Mouse (Mus musculus): ENCODE measurements around the gene Cst13. TPM values are rescaled to one million over a fixed set of nuclear protein-coding genes. Genes with fewer than 3 reads are reported as not detected.
"Not testable (repeated sequence)": the region's sequence is repeated elsewhere in the genome, so short reads cannot be mapped to it uniquely, and the experiment has no call there.

Gene Cst13
- not detected in 2 replicates for polyA plus RNA-seq (2014; fragmentation: Nextera tagmentation; extraction: Ambion mirVana)

DNA sequence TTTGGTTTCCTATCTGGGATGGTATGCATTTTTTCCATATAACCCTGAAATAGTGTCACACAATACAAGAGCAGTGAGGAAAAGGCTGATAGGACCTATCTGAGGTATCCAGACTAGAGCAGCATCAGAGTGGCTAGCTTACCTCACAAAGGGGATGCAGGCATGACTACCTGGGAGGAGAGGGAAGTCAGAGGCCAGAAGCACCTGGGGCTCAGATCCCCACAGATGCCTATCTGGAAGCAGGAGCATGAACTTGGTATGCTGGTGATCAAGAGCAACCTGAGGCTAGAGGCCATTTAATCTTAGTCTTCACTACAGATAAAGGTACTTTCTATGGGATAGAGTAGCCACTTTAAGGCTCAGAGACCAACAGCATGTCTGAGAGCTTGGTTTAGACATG is at the start of gene Cst13:
Gene Cst13 (plus strand): TSS at position 173 of the 400 bp plus-strand sequence.
- H3K4me3 ChIP-seq (ENCODE audit: low read depth, low read length): no peak within 1 kb of the TSS
- no peaks in the 10 kb centered on the region for H3K36me3 ChIP-seq (ENCODE audit: control insufficient read depth, insufficient read depth, low read length)
- no peak within 1 kb of the TSS for H3K4me2 ChIP-seq (ENCODE audit: low read depth, low read length, severe bottlenecking)
- no peak for ATAC-seq (replicated peaks; ENCODE audit: low FRiP score)
- H3K27ac ChIP-seq (ENCODE audit: low read depth, low read length): no peak within 1 kb of the TSS
- no peak within 1 kb of the TSS for H3K9ac ChIP-seq (ENCODE audit: low read length)
- no peaks in the 10 kb centered on the region for H3K4me1 ChIP-seq (replicated peaks; ENCODE audit: control insufficient read depth, insufficient read depth, low read length)
- no peaks in the 10 kb centered on the region for H3K9me3 ChIP-seq (ENCODE audit: control insufficient read depth, low read length)
- no peaks in the 10 kb centered on the region for H3K27me3 ChIP-seq (ENCODE audit: control insufficient read depth, insufficient read depth, low read length)
- DNase-seq (ENCODE audit: low spot score): no peak

DNA sequence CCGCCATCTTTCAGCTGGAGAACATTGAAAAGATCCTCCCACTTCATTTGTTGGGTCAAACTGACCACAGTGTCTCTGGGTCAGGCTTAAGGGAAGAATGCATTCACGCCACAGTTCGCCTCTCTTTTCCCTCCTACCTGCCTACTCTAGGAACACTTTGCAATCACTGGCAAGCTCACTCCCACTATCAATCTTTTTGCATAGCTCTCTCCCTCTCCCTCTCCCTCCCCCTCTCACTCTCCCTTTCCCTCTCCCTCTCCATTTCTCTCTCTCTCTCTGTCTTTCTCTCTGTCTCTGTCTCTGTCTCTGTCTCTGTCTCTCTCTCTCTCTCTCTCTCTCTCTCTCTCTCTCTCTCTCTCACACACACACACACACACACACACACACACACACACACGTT is 48.5 kb upstream of the Cst13 start, which contains the start of gene Cst11:
Gene Cst11 (minus strand): TSS at position 101 of the 400 bp plus-strand sequence.
- H3K27ac ChIP-seq (ENCODE audit: low read depth, low read length); H3K4me1 ChIP-seq (replicated peaks; ENCODE audit: control insufficient read depth, insufficient read depth, low read length); H3K36me3 ChIP-seq (ENCODE audit: control insufficient read depth, insufficient read depth, low read length); H3K9ac ChIP-seq (ENCODE audit: low read length); H3K9me3 ChIP-seq (ENCODE audit: control insufficient read depth, low read length); DNase-seq (ENCODE audit: low spot score); H3K4me3 ChIP-seq (ENCODE audit: low read depth, low read length); ATAC-seq (replicated peaks; ENCODE audit: low FRiP score); H3K27me3 ChIP-seq (ENCODE audit: control insufficient read depth, insufficient read depth, low read length); H3K4me2 ChIP-seq (ENCODE audit: low read depth, low read length, severe bottlenecking): not testable (repeated sequence)
- WGBS: 88% methylated on average over 4 of the region's 4 CpGs

DNA sequence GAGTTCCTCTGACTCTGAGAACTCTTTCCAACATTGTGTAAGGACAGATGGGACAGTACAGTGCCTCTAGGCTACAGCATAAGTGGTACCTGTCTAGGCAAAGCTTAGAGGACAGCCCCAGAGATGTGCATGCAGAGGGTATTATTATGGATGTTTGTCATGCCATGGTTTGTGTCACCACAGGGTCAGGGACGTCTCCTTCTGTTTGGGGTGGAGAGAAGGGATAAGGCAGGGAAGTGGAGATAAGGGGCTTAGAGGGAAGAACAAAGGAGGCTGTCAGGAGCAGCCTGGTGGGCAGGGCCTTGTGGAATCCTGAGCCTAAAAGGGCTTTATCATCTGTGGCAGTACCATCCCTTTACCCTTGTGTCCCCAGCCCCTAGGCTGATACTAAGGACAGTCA is 38.2 kb upstream of the Cst13 start, which contains the start of gene 8030411F24Rik:
Gene 8030411F24Rik (plus strand): TSS at position 301 of the 400 bp plus-strand sequence.
- no peak for ATAC-seq (replicated peaks; ENCODE audit: low FRiP score)

DNA sequence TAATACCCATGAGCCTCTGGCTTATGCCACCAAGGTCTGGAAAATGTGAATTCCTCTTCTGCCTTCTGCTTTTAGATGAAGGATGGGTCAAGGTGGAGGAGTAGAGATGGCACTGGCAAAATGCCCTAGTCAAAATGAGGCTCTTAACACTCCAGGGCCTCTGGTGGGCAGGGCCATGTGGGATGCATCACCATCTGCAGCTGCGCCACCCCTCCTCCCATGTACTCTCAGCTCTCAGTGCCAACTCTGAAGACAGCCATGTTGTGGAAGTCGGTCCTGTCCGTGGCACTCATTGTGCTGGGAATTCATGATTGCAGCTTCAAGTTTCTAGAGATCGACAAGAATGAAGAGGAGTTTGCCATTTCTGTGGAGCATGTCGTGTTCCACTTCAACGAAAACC is 30.7 kb upstream of the Cst13 start, which contains the start of gene Cst12:
Gene Cst12 (plus strand): TSS at position 220 of the 400 bp plus-strand sequence.
- Histone ChIP-seq H3K4me3 (ENCODE audit: low read depth, low read length) (no peak within 1 kb of the TSS), H3K4me2 (ENCODE audit: low read depth, low read length, severe bottlenecking) (no peak within 1 kb of the TSS), H3K9me3 (ENCODE audit: control insufficient read depth, low read length) (no peaks in the 10 kb centered on the region), H3K27ac (ENCODE audit: low read depth, low read length) (no peak within 1 kb of the TSS), H3K4me1 (replicated peaks; ENCODE audit: control insufficient read depth, insufficient read depth, low read length) (no peaks in the 10 kb centered on the region), H3K36me3 (ENCODE audit: control insufficient read depth, insufficient read depth, low read length) (no peaks in the 10 kb centered on the region), H3K27me3 (ENCODE audit: control insufficient read depth, insufficient read depth, low read length) (no peaks in the 10 kb centered on the region), H3K9ac (ENCODE audit: low read length) (no peak within 1 kb of the TSS)
- no peak for DNase-seq (ENCODE audit: low spot score)
- WGBS: 92% methylated on average over 6 of the region's 6 CpGs
- ATAC-seq (replicated peaks; ENCODE audit: low FRiP score): no peak

More for the DNA sequence above, 38.2 kb upstream of the Cst13 start, which contains the start of gene 8030411F24Rik:
- Histone ChIP-seq H3K27ac (ENCODE audit: low read depth, low read length) (no peak within 1 kb of the TSS), H3K9me3 (ENCODE audit: control insufficient read depth, low read length) (no peaks in the 10 kb centered on the region), H3K36me3 (ENCODE audit: control insufficient read depth, insufficient read depth, low read length) (no peaks in the 10 kb centered on the region), H3K9ac (ENCODE audit: low read length) (no peak within 1 kb of the TSS), H3K4me1 (replicated peaks; ENCODE audit: control insufficient read depth, insufficient read depth, low read length) (no peaks in the 10 kb centered on the region), H3K4me2 (ENCODE audit: low read depth, low read length, severe bottlenecking) (no peak within 1 kb of the TSS), H3K4me3 (ENCODE audit: low read depth, low read length) (no peak within 1 kb of the TSS), H3K27me3 (ENCODE audit: control insufficient read depth, insufficient read depth, low read length) (no peaks in the 10 kb centered on the region)
- WGBS: 14% methylated on average over 1 of the region's 1 CpGs
- DNase-seq (ENCODE audit: low spot score): no peak

DNA sequence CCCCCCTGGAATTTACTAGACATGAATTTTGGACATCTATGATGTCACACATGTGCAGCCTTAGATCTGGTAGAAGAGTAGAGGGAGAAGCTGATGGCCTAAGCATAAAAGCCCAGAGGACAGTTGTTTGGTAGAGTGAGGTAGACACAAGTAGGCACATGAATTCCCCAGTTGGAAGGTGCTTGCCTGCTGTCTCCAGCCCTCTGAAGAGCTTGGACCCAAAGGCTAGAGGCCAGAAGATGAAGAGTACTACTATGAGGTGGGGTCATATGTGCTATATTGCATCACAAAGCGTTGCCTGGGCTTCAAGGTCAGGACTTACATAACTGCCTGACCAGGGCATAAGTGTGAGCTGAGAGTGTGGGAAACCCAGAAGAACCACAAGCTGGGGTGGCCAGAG is 21.4 kb upstream of the Cst13 start, which contains the start of gene Cst8:
Gene Cst8 (plus strand): TSS at position 301 of the 400 bp plus-strand sequence.
- Histone ChIP-seq H3K9me3 (ENCODE audit: control insufficient read depth, low read length) (no peaks in the 10 kb centered on the region), H3K4me1 (replicated peaks; ENCODE audit: control insufficient read depth, insufficient read depth, low read length) (no peaks in the 10 kb centered on the region), H3K36me3 (ENCODE audit: control insufficient read depth, insufficient read depth, low read length) (no peaks in the 10 kb centered on the region), H3K9ac (ENCODE audit: low read length) (no peak within 1 kb of the TSS), H3K4me3 (ENCODE audit: low read depth, low read length) (no peak within 1 kb of the TSS), H3K27me3 (ENCODE audit: control insufficient read depth, insufficient read depth, low read length) (no peaks in the 10 kb centered on the region), H3K27ac (ENCODE audit: low read depth, low read length) (no peak within 1 kb of the TSS), H3K4me2 (ENCODE audit: low read depth, low read length, severe bottlenecking) (no peak within 1 kb of the TSS)
- WGBS: 86% methylated on average over 1 of the region's 1 CpGs
- ATAC-seq (replicated peaks; ENCODE audit: low FRiP score): no peak
- no peak for DNase-seq (ENCODE audit: low spot score)

DNA sequence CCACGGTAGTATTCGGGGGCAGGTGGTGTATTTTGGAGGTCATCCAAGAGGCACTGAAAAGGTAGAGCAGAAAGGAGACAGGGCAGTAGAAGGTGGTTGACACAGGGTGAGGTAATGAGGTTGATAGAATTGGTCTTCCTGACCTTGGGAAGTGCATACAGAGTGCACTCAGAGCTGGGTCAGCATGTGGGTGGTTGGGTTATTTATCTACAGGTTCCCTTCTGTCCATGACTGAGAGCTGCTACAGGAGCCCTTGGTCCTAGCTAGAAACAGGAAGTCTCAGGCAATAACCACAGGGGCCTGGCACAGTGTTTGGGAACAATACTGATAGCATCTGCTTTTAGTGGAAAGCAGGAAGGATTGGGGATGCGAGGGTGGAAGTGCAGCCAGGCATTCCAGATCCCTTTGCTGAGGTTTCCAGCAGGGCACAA is 18.4 kb upstream of the Cst13 start:
- 69% methylated on average over 3 of the region's 3 CpGs for WGBS
- no peak overlapping the region for H3K4me2 ChIP-seq (ENCODE audit: low read depth, low read length, severe bottlenecking)

DNA sequence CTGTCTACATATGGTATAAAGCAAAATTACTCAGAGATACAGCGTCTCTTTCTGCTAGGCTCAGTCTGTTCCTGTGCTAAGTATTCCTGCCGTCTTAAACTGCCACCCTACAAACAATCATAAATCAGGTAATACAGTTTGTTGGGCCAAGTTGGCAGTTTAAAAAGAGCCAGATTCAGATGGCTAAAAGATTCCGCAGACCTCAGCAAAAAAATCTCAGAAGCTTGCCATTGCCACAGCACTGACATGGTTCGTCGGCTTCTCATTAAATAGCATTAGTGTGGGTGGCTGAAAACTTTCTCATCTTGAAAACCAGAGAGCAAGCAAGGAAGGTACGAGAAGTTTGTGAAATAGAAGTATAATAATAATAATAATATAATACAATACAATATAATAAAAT is 13.2 kb upstream of the Cst13 start:
- Histone ChIP-seq H3K4me3 (ENCODE audit: low read depth, low read length) (no peak overlapping the region), H3K36me3 (ENCODE audit: control insufficient read depth, insufficient read depth, low read length) (no peaks in the 10 kb centered on the region), H3K27me3 (ENCODE audit: control insufficient read depth, insufficient read depth, low read length) (no peaks in the 10 kb centered on the region), H3K9ac (ENCODE audit: low read length) (no peak overlapping the region), H3K4me2 (ENCODE audit: low read depth, low read length, severe bottlenecking) (no peak overlapping the region), H3K4me1 (replicated peaks; ENCODE audit: control insufficient read depth, insufficient read depth, low read length) (no peaks in the 10 kb centered on the region), H3K9me3 (ENCODE audit: control insufficient read depth, low read length) (no peaks in the 10 kb centered on the region), H3K27ac (ENCODE audit: low read depth, low read length) (no peak overlapping the region)
- ATAC-seq (replicated peaks; ENCODE audit: low FRiP score): no peak
- WGBS: 87% methylated on average over 6 of the region's 6 CpGs
- no peak for DNase-seq (ENCODE audit: low spot score)

More for the DNA sequence above, 18.4 kb upstream of the Cst13 start:
- Histone ChIP-seq H3K9ac (ENCODE audit: low read length) (no peak overlapping the region), H3K27me3 (ENCODE audit: control insufficient read depth, insufficient read depth, low read length) (no peaks in the 10 kb centered on the region), H3K4me1 (replicated peaks; ENCODE audit: control insufficient read depth, insufficient read depth, low read length) (no peaks in the 10 kb centered on the region), H3K27ac (ENCODE audit: low read depth, low read length) (no peak overlapping the region), H3K4me3 (ENCODE audit: low read depth, low read length) (no peak overlapping the region), H3K9me3 (ENCODE audit: control insufficient read depth, low read length) (no peaks in the 10 kb centered on the region), H3K36me3 (ENCODE audit: control insufficient read depth, insufficient read depth, low read length) (no peaks in the 10 kb centered on the region)
- DNase-seq (ENCODE audit: low spot score) (no peak), ATAC-seq (replicated peaks; ENCODE audit: low FRiP score) (no peak)

DNA sequence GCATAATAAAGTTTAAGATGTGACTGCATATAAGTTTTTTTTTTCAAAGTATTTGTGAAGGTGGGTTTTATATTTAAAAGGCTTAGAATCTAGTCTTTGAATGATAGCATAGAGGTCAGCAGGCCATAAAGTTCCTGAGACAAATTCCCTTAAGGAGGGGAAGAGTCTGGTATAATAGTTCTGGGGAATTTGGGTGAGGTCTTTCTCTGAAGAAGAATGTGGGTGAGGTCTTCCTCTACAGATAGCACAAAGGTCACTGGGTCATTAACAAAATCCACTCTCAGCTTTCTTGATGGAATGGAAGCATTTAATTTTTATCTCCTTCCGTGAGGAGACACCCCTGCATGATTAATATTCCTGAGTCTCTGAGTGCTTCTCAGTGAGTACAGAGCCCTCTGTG is 6.1 kb downstream of the Cst13 start:
- no peaks in the 10 kb centered on the region for H3K36me3 ChIP-seq (ENCODE audit: control insufficient read depth, insufficient read depth, low read length)
- no peak overlapping the region for H3K9ac ChIP-seq (ENCODE audit: low read length)
- no peaks in the 10 kb centered on the region for H3K27me3 ChIP-seq (ENCODE audit: control insufficient read depth, insufficient read depth, low read length)
- ATAC-seq (replicated peaks; ENCODE audit: low FRiP score): no peak
- H3K4me1 ChIP-seq (replicated peaks; ENCODE audit: control insufficient read depth, insufficient read depth, low read length): no peaks in the 10 kb centered on the region
- no peak for DNase-seq (ENCODE audit: low spot score)
- WGBS: 87% methylated on average over 1 of the region's 1 CpGs
- no peak overlapping the region for H3K4me2 ChIP-seq (ENCODE audit: low read depth, low read length, severe bottlenecking)
- no peak overlapping the region for H3K27ac ChIP-seq (ENCODE audit: low read depth, low read length)
- H3K9me3 ChIP-seq (ENCODE audit: control insufficient read depth, low read length): no peaks in the 10 kb centered on the region
- H3K4me3 ChIP-seq (ENCODE audit: low read depth, low read length): no peak overlapping the region

DNA sequence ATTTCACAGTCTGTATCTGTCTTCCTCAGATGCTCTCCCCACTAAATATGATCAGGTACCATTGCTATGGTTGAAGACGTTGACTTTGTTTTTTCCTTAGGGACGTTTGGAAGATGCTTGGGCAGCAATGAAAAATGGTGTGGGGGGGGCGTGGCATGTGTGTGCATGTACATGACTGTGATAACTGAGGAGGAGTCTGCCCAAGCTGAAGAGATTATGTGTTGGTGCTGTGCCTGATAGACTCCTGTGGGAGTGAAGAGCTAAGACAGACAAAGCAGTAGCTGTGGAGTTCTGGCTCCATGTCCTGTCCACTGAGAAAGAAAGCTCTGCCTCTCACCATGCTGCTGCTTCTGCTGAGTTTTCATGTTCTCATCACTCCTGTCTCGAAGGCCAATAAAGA is 15.0 kb downstream of the Cst13 start, which contains the start of gene Cst9:
Gene Cst9 (plus strand): TSS at position 236 of the 400 bp plus-strand sequence.
- no peak within 1 kb of the TSS for H3K4me3 ChIP-seq (ENCODE audit: low read depth, low read length)
- WGBS: 80% methylated on average over 4 of the region's 4 CpGs

More for the DNA sequence above, 15.0 kb downstream of the Cst13 start, which contains the start of gene Cst9:
- Histone ChIP-seq H3K36me3 (ENCODE audit: control insufficient read depth, insufficient read depth, low read length) (no peaks in the 10 kb centered on the region), H3K9ac (ENCODE audit: low read length) (no peak within 1 kb of the TSS), H3K27me3 (ENCODE audit: control insufficient read depth, insufficient read depth, low read length) (no peaks in the 10 kb centered on the region), H3K9me3 (ENCODE audit: control insufficient read depth, low read length) (no peaks in the 10 kb centered on the region), H3K27ac (ENCODE audit: low read depth, low read length) (no peak within 1 kb of the TSS), H3K4me2 (ENCODE audit: low read depth, low read length, severe bottlenecking) (no peak within 1 kb of the TSS), H3K4me1 (replicated peaks; ENCODE audit: control insufficient read depth, insufficient read depth, low read length) (no peaks in the 10 kb centered on the region)
- DNase-seq (ENCODE audit: low spot score) (no peak), ATAC-seq (replicated peaks; ENCODE audit: low FRiP score) (no peak)

All from forebrain, embryonic 11.5 days (tissue).